ENCODE assay signal across 13 mouse cellular contexts in the genomic region with DNA sequence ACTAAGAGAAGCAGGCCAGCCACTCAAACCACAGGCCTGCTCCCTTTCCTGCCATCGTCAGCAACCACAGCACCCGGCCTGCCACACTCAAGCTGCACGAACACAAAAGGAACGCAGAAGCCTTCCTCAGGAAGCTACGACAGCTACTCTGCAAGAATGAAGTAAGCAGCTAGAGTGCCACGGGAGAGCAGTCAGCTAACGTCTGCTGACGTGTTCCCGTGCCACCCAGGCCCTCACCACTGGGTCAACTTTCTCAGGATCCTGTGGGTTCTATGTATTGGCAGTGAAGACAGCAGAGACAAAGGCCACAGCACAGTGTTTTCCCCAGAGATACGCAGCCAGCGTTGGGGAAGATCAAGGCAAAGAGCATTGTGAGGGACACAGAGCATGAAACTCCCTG. TPM values are rescaled to one million over a fixed set of nuclear protein-coding genes. Genes with fewer than 3 reads are reported as not detected.
DNase-seq lines count a peak whose midpoint lies in the region; ATAC-seq and TF ChIP-seq lines count a peak whose summit lies in the region.
"Had no signal": no experiment of that assay in that cellular context is flagged by ENCODE, and none has a peak within 500 bp of the region (broad histone marks: within the 10 kb centered on the region; RNA-seq: fewer than 3 reads in every experiment).

No protein-coding gene starts in this region.

- TF ChIP-seq POLR2A in heart, adult 2 months (IDR thresholded peaks at IDR 0.05; ENCODE audit: insufficient read depth, low read depth, low read length): no peak

- peaks cover 52% of the 10 kb centered on the region for H3K4me1 ChIP-seq in heart, adult 2 months (ENCODE audit: control insufficient read depth, insufficient read depth, low read length)
- H3K4me1 ChIP-seq in liver, embryonic 12.5 days: peaks cover 9% of the 10 kb centered on the region; the same call in 1 of the 2 replicates
- peaks cover 69% of the 10 kb centered on the region for H3K4me1 ChIP-seq in forebrain, embryonic 16.5 days (replicated peaks; ENCODE audit: control insufficient read depth, insufficient read depth, low read length)
- H3K4me1 ChIP-seq in neural tube, embryonic 13.5 days (replicated peaks): peaks cover 87% of the 10 kb centered on the region

- TF ChIP-seq EP300 in heart, adult 2 months (IDR thresholded peaks at IDR 0.05; ENCODE audit: insufficient read depth, low read depth, low read length): no peak

- no peaks in the 10 kb centered on the region for H3K27me3 ChIP-seq in heart, adult 2 months (ENCODE audit: control insufficient read depth, insufficient read depth, low read length)
- H3K27me3 ChIP-seq in liver, embryonic 12.5 days (replicated peaks): peaks cover 6% of the 10 kb centered on the region; the same call in 1 of the 2 replicates
- no peaks in the 10 kb centered on the region for H3K27me3 ChIP-seq in forebrain, embryonic 16.5 days (replicated peaks; ENCODE audit: control insufficient read depth, insufficient read depth, low read length)
- H3K27me3 ChIP-seq in neural tube, embryonic 13.5 days: no peaks in the 10 kb centered on the region

- H3K9ac ChIP-seq in heart, adult 2 months (ENCODE audit: low read depth, low read length): peak overlapping the region; percentile 23
- no peak overlapping the region for H3K9ac ChIP-seq in liver, embryonic 12.5 days
- H3K9ac ChIP-seq in forebrain, embryonic 16.5 days (replicated peaks; ENCODE audit: low read depth, low read length): no peak overlapping the region
- peak overlapping the region; percentile 53 for H3K9ac ChIP-seq in neural tube, embryonic 13.5 days

- no peak for DNase-seq in heart, adult 2 months
- no peak for DNase-seq in heart, adult 9 months (ENCODE audit: low spot score in 2 of 2)
- peak; percentile 17 for DNase-seq in liver
- no peak for DNase-seq in thymus, postnatal 4 days
- DNase-seq in left cerebral cortex, postnatal 4 days: no peak
- DNase-seq: kidney, adult 11 months; right cerebral cortex, postnatal 25 days; thymus, adult 18-20 months had no signal

- H3K36me3 ChIP-seq in heart, adult 2 months (ENCODE audit: control insufficient read depth, insufficient read depth, low read length): no peaks in the 10 kb centered on the region
- no peaks in the 10 kb centered on the region for H3K36me3 ChIP-seq in liver, embryonic 12.5 days
- H3K36me3 ChIP-seq in forebrain, embryonic 16.5 days (ENCODE audit: control insufficient read depth, insufficient read depth): no peaks in the 10 kb centered on the region
- H3K36me3 ChIP-seq in neural tube, embryonic 13.5 days: no peaks in the 10 kb centered on the region

- peaks cover 15% of the 10 kb centered on the region for H3K79me2 ChIP-seq in heart, adult 2 months (replicated peaks; ENCODE audit: control insufficient read depth, insufficient read depth, low read length)

- no peak overlapping the region for H3K4me2 ChIP-seq in liver, embryonic 12.5 days
- H3K4me2 ChIP-seq in forebrain, embryonic 16.5 days (ENCODE audit: low read length): no peak overlapping the region
- no peak overlapping the region for H3K4me2 ChIP-seq in neural tube, embryonic 13.5 days

- H3K27ac ChIP-seq in heart, adult 2 months: peak overlapping the region; percentile 48
- H3K27ac ChIP-seq in liver, embryonic 12.5 days: no peak overlapping the region
- H3K27ac ChIP-seq in forebrain, embryonic 16.5 days (ENCODE audit: low read length): peak overlapping the region; percentile 58
- H3K27ac ChIP-seq in neural tube, embryonic 13.5 days (replicated peaks): peak overlapping the region; percentile 46

- H3K4me3 ChIP-seq in heart, adult 2 months: no peak overlapping the region
- no peak overlapping the region for H3K4me3 ChIP-seq in liver, embryonic 12.5 days
- H3K4me3 ChIP-seq in forebrain, embryonic 16.5 days (replicated peaks; ENCODE audit: low read length): no peak overlapping the region
- no peak overlapping the region for H3K4me3 ChIP-seq in neural tube, embryonic 13.5 days
- H3K4me3 ChIP-seq: erythroblast, embryonic 14.5 days had no signal

- intact Hi-C loops in heart, adult 2 months (cut with DNase I): no loop called here
- intact Hi-C loops in left cerebral cortex, postnatal 4 days (cut with DNase I): no loop called here

- ATAC-seq in liver, embryonic 12.5 days: no peak
- ATAC-seq in forebrain, embryonic 16.5 days: peak; percentile 44
- ATAC-seq in neural tube, embryonic 13.5 days (ENCODE audit: low read depth): no peak
- ATAC-seq: CD4-positive, CD25-positive, alpha-beta regulatory T cell, adult 4 months had no signal

- WGBS in heart, adult 2 months: 18% methylated on average over 11 of the region's 11 CpGs
- 20% methylated on average over 11 of the region's 11 CpGs for WGBS in liver, embryonic 12.5 days (ENCODE audit: insufficient replicate concordance)
- 52% methylated on average over 11 of the region's 11 CpGs for WGBS in forebrain, embryonic 16.5 days
- 66% methylated on average over 11 of the region's 11 CpGs for WGBS in neural tube, embryonic 13.5 days

- H3K9me3 ChIP-seq in liver, embryonic 12.5 days (replicated peaks): no peaks in the 10 kb centered on the region
- H3K9me3 ChIP-seq in forebrain, embryonic 16.5 days (ENCODE audit: control insufficient read depth, low read length): no peaks in the 10 kb centered on the region
- no peaks in the 10 kb centered on the region for H3K9me3 ChIP-seq in neural tube, embryonic 13.5 days

- no peak for TF ChIP-seq CTCF in heart, adult 2 months (IDR thresholded peaks at IDR 0.05)

RNA-seq across cellular contexts. Expression of gene Zcchc14, which starts 9.3 kb away (rescaled TPM):
- 10 to 100 TPM; 28.5 to 30.0 TPM for total RNA-seq in heart, adult 2 months (2021)
- 17.6 and 22.1 TPM in 2 replicates for polyA plus RNA-seq in heart, adult 2 months (2012; rRNA removed)
- 2.8 and 2.9 TPM in 2 replicates for polyA plus RNA-seq in liver, embryonic 12.5 days (2016; fragmentation: Nextera tagmentation; extraction: Ambion mirVana)
- 37.3 and 38.5 TPM in 2 replicates for polyA plus RNA-seq in forebrain, embryonic 16.5 days (2015; fragmentation: Nextera tagmentation; extraction: Ambion mirVana)
- polyA plus RNA-seq in neural tube, embryonic 13.5 days (2015; fragmentation: Nextera tagmentation; extraction: Ambion mirVana): 22.2 and 23.6 TPM in 2 replicates
- 100 to 1,000 TPM; 138 to 140 TPM for total RNA-seq in left cerebral cortex, postnatal 4 days (2021)
- polyA plus RNA-seq: erythroblast, embryonic 14.5 days had no signal

RNA-seq across cellular contexts. Expression of gene Map1lc3b, which starts 53.2 kb away (rescaled TPM):
- 100 to 1,000 TPM; 235 to 277 TPM for total RNA-seq in heart, adult 2 months (2021)
- 129 and 131 TPM in 2 replicates for polyA plus RNA-seq in heart, adult 2 months (2012; rRNA removed)
- 135 and 137 TPM in 2 replicates for polyA plus RNA-seq in liver, embryonic 12.5 days (2016; fragmentation: Nextera tagmentation; extraction: Ambion mirVana)
- polyA plus RNA-seq in forebrain, embryonic 16.5 days (2015; fragmentation: Nextera tagmentation; extraction: Ambion mirVana): 407 and 443 TPM in 2 replicates
- polyA plus RNA-seq in neural tube, embryonic 13.5 days (2015; fragmentation: Nextera tagmentation; extraction: Ambion mirVana): 411 and 420 TPM in 2 replicates
- 100 to 1,000 TPM; 145 to 167 TPM for total RNA-seq in left cerebral cortex, postnatal 4 days (2021)

Comparison
In these comparisons a context has a peak if more than half of its experiments do, and no peak if none do; other contexts are left out.
1. H3K9ac ChIP-seq: peak in heart, adult 2 months (single experiment) and neural tube, embryonic 13.5 days (single experiment); none in liver, embryonic 12.5 days (single experiment) and forebrain, embryonic 16.5 days (single experiment).